Mouse (Mus musculus) stomach, embryonic 14.5 days (tissue): ENCODE measurements around the gene Fbxo17. TPM values are rescaled to one million over a fixed set of nuclear protein-coding genes. Genes with fewer than 3 reads are reported as not detected.

Experiments
- ATAC-seq: fragments of 200-750 bp; cut with Nextera tagmentation; 2 replicates; pipeline ENCODE4 v1.8.0; 2017; ENCODE audit warnings: low read depth, moderate TSS enrichment; ENCODE audit not compliant: insufficient number of reproducible peaks, insufficient read depth, low FRiP score
- H3K27ac ChIP-seq: fragments of 300-500 bp; sonication (generic); 2 replicates; pipeline ENCODE4 v1.5.1; 2014; ENCODE audit warnings: mild to moderate bottlenecking, low read length, moderate library complexity, mixed read lengths
- H3K27me3 ChIP-seq: fragments of 300-500 bp; sonication (generic); 2 replicates; pipeline ENCODE4 v1.6.1; 2014; ENCODE audit warnings: low read length, control low read depth, mixed read lengths; ENCODE audit not compliant: control insufficient read depth, insufficient read depth
- H3K36me3 ChIP-seq: fragments of 300-500 bp; sonication (generic); 2 replicates; pipeline ENCODE4 v1.6.1; 2014; ENCODE audit warnings: mild to moderate bottlenecking, control low read depth, low read length, moderate library complexity, mixed read lengths; ENCODE audit not compliant: control insufficient read depth, insufficient read depth
- H3K4me1 ChIP-seq: fragments of 300-500 bp; sonication (generic); 2 replicates; pipeline ENCODE4 v1.6.1; 2014; ENCODE audit warnings: low read length, control low read depth, mixed read lengths; ENCODE audit not compliant: control insufficient read depth, insufficient read depth
- H3K4me2 ChIP-seq: fragments of 300-500 bp; sonication (generic); replicated peaks from 2 replicates; pipeline ENCODE4 v1.6.1; 2014; ENCODE audit warnings: low read depth, low read length, control low read depth
- H3K4me3 ChIP-seq: fragments of 300-500 bp; sonication (generic); 2 replicates; pipeline ENCODE4 v1.5.1; 2014; ENCODE audit warnings: low read depth, low read length, control low read depth
- H3K9ac ChIP-seq: fragments of 300-500 bp; sonication (generic); replicated peaks from 2 replicates; pipeline ENCODE4 v1.6.1; 2014; ENCODE audit warnings: low read depth, mild to moderate bottlenecking, control low read depth, low read length, moderate library complexity, mixed read lengths
- H3K9me3 ChIP-seq: fragments of 300-500 bp; sonication (generic); 2 replicates; pipeline ENCODE4 v1.6.1; 2016; ENCODE audit warnings: low read depth, low read length, control low read depth; ENCODE audit not compliant: control insufficient read depth
- WGBS: fragments of 180-500 bp; shearing (Covaris S2); extraction: QIAGEN DNeasy Blood & Tissue Kit; methylation state at CpG from one replicate; pipeline ENCODE4 v1.1.7; 2014; 5-methylcytosine and 5-hydroxymethylcytosine counted together
- polyA plus RNA-seq: library from polyadenylated mRNA; unstranded; fragments of >200 nt; fragmentation: Nextera tagmentation; extraction: Ambion mirVana; gene quantifications from 2 replicates; pipeline ENCODE4 v1.2.1, GENCODE M21; 2014

Fbxo17 gene
- polyA plus RNA-seq, 1 experiment from 2014 or later = 12.1 TPM

- Histone ChIP-seq H3K27me3 (no peaks in the 10 kb centered on the region), H3K9ac (no peak overlapping the region), H3K36me3 (peaks cover 5% of the 10 kb centered on the region; the same call in 1 of the 2 replicates), H3K4me3 (no peak overlapping the region), H3K9me3 (no peaks in the 10 kb centered on the region), H3K4me1 (peaks cover 4% of the 10 kb centered on the region; the same call in 1 of the 2 replicates), H3K27ac (no peak overlapping the region), H3K4me2 (no peak overlapping the region)
- WGBS = 92% methylated on average over 21 of the region's 21 CpGs
- no peak for ATAC-seq
These were observed 23.2 kb downstream of the Fbxo17 start for GRCm38 (mm10) chr7:28739829-28740228.

GRCm38 (mm10) chr7:28740949-28741348 is 24.3 kb downstream of the Fbxo17 start:
- 30% methylated on average over 9 of the region's 9 CpGs for WGBS

GRCm38 (mm10) chr7:28741368-28741708 is 24.7 kb downstream of the Fbxo17 start:
- Histone ChIP-seq H3K4me2 (peak overlapping the region; percentile 92), H3K27ac (peak overlapping the region; percentile 35), H3K36me3 (peaks cover 5% of the 10 kb centered on the region; the same call in 1 of the 2 replicates), H3K9me3 (no peaks in the 10 kb centered on the region), H3K9ac (peak overlapping the region; percentile 78), H3K4me1 (peaks cover 4% of the 10 kb centered on the region; the same call in 1 of the 2 replicates), H3K27me3 (no peaks in the 10 kb centered on the region), H3K4me3 (peak overlapping the region; percentile 52)
- WGBS = under 1% methylated on average over 13 of the region's 13 CpGs
- ATAC-seq = no peak

More at GRCm38 (mm10) chr7:28740949-28741348, 24.3 kb downstream of the Fbxo17 start:
- ATAC-seq = no peak
- Histone ChIP-seq H3K9ac (peak overlapping the region; percentile 78), H3K4me1 (peaks cover 4% of the 10 kb centered on the region; the same call in 1 of the 2 replicates), H3K4me3 (peak overlapping the region; percentile 52), H3K36me3 (peaks cover 5% of the 10 kb centered on the region; the same call in 1 of the 2 replicates), H3K27me3 (no peaks in the 10 kb centered on the region), H3K9me3 (no peaks in the 10 kb centered on the region), H3K4me2 (peak overlapping the region; percentile 92), H3K27ac (peak overlapping the region; percentile 35; the same call in 1 of the 2 replicates)

GRCm38 (mm10) chr7:28741709-28742438 is 25.3 kb downstream of the Fbxo17 start, which contains the start of the genes Mrps12 and Sars2:
Mrps12 (minus strand) TSS chr7:28741820.
Sars2 (plus strand) TSS chr7:28741992.
- Histone ChIP-seq H3K36me3 (peaks cover 7% of the 10 kb centered on the region; the same call in 1 of the 2 replicates), H3K27ac (peak within 1 kb of the TSS; percentile 79), H3K9me3 (no peaks in the 10 kb centered on the region), H3K9ac (peak within 1 kb of the TSS; percentile 78), H3K4me3 (peak within 1 kb of the TSS; percentile 52), H3K4me2 (peak within 1 kb of the TSS; percentile 92), H3K4me1 (peaks cover 4% of the 10 kb centered on the region; the same call in 1 of the 2 replicates), H3K27me3 (no peaks in the 10 kb centered on the region)
- ATAC-seq = peak; percentile 97
- WGBS = under 1% methylated on average over 39 of the region's 39 CpGs

GRCm38 (mm10) chr7:28749935-28750334 is 33.3 kb downstream of the Fbxo17 start:
- no peak overlapping the region for H3K9ac ChIP-seq
- peaks cover 7% of the 10 kb centered on the region; the same call in 1 of the 2 replicates for H3K36me3 ChIP-seq
- H3K27ac ChIP-seq = no peak overlapping the region
- no peaks in the 10 kb centered on the region for H3K4me1 ChIP-seq
- WGBS = 89% methylated on average over 7 of the region's 7 CpGs
- H3K27me3 ChIP-seq = no peaks in the 10 kb centered on the region
- no peak overlapping the region for H3K4me3 ChIP-seq
- no peak for ATAC-seq
- no peaks in the 10 kb centered on the region for H3K9me3 ChIP-seq
- H3K4me2 ChIP-seq = no peak overlapping the region

GRCm38 (mm10) chr7:28756079-28756478 is 39.5 kb downstream of the Fbxo17 start, which contains the start of gene Ccer2:
Ccer2 (plus strand) TSS chr7:28756174.
- Histone ChIP-seq H3K27me3 (no peaks in the 10 kb centered on the region; the same call in 1 of the 2 replicates), H3K4me2 (peak within 1 kb of the TSS; percentile 18; the same call in 1 of the 2 replicates), H3K27ac (no peak within 1 kb of the TSS), H3K4me3 (peak within 1 kb of the TSS; percentile 6; the same call in 1 of the 2 replicates), H3K9me3 (no peaks in the 10 kb centered on the region), H3K9ac (no peak within 1 kb of the TSS), H3K36me3 (peaks cover 5% of the 10 kb centered on the region; the same call in 1 of the 2 replicates), H3K4me1 (peaks cover 6% of the 10 kb centered on the region; the same call in 1 of the 2 replicates)
- peak; percentile 35; the same call in 1 of the 2 replicates for ATAC-seq
- WGBS = 4% methylated on average over 17 of the region's 17 CpGs

- no peak for ATAC-seq
- no peak overlapping the region for H3K4me2 ChIP-seq
- no peaks in the 10 kb centered on the region for H3K9me3 ChIP-seq
- H3K27me3 ChIP-seq = no peaks in the 10 kb centered on the region; the same call in 1 of the 2 replicates
- no peak overlapping the region for H3K27ac ChIP-seq
- H3K9ac ChIP-seq = no peak overlapping the region
- peaks cover 11% of the 10 kb centered on the region for H3K36me3 ChIP-seq
- H3K4me1 ChIP-seq = peaks cover 6% of the 10 kb centered on the region; the same call in 1 of the 2 replicates
- WGBS = 83% methylated on average over 13 of the region's 13 CpGs
- no peak overlapping the region for H3K4me3 ChIP-seq
These were observed 42.0 kb downstream of the Fbxo17 start for GRCm38 (mm10) chr7:28758623-28759022.

- Histone ChIP-seq H3K27me3 (no peaks in the 10 kb centered on the region), H3K4me3 (no peak overlapping the region), H3K9ac (no peak overlapping the region), H3K9me3 (no peaks in the 10 kb centered on the region), H3K4me1 (peaks cover 6% of the 10 kb centered on the region; the same call in 1 of the 2 replicates), H3K27ac (no peak overlapping the region), H3K4me2 (no peak overlapping the region), H3K36me3 (peaks cover 11% of the 10 kb centered on the region)
- ATAC-seq = no peak
- WGBS = 87% methylated on average over 9 of the region's 9 CpGs
These were observed 45.3 kb downstream of the Fbxo17 start for GRCm38 (mm10) chr7:28761907-28762306.
